Mouse (Mus musculus) left cerebral cortex, postnatal 4 days (tissue): Measurements from ENCODE around the gene Pik3cd. TPM values are rescaled to one million over a fixed set of nuclear protein-coding genes. Genes with fewer than 3 reads are reported as not detected.
"Not testable (repeated sequence)": the region's sequence is repeated elsewhere in the genome, so short reads cannot be mapped to it uniquely, and the experiment has no call there.

Experiments
- DNase-seq: peaks from one replicate; pipeline ENCODE4 v3.0.0-alpha.2; 2022
- intact Hi-C: fragments of 180-260 bp; cut with DNase I; formaldehyde crosslinking; loops from one replicate; pipeline ENCODE4 v1.15.1; 2025
- total RNA-seq, 2 experiments: library from RNA; stranded (reverse); gene quantifications; 2 replicates each; pipeline ENCODE4 v1.2.3; 2021

Gene Pik3cd
- total RNA-seq, 2 experiments from 2014 or later, result 46.2 to 53.7 TPM

DNA sequence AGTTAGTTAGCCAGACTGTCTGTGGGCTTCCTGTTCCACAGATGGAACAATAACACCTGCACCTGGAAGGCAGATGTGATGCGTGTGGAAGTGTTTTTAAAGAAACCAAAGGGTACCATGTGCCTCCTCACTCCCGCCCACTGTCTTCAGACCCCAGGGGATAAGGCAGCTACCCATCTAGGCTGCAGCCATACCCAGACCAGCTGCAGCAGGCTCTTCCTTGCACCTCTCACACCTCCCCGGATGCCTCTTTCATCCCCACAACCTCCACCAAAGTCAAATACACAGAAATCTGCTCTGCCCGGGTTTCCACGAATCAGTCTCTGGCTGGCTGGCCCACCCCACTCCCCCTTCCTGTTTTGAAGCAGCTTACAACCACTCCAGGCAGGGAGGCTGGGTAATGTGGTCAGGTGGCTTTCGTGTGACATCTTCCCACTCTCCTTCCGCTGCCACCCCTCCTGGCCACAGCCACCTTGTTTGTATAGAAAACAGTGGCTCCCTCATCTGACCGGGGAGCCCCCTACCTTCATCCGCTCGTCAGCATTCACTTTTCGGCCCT, 44.4 kb downstream of the Pik3cd start:
- no peak for DNase-seq
- intact Hi-C loops, result no loop called here

GRCm38 (mm10) chr4:149654232-149654631, 48.1 kb downstream of the Pik3cd start:
- intact Hi-C loops, result no loop called here

GRCm38 (mm10) chr4:149650493-149651193, 51.7 kb downstream of the Pik3cd start:
- intact Hi-C loops, result no loop called here
- peak; percentile 80 for DNase-seq

More at GRCm38 (mm10) chr4:149654232-149654631, 48.1 kb downstream of the Pik3cd start:
- DNase-seq, result peak; percentile 56

- intact Hi-C loops, result no loop called here
- DNase-seq, result no peak
Observed at GRCm38 (mm10) chr4:149648031-149648805, 54.2 kb downstream of the Pik3cd start.

DNA sequence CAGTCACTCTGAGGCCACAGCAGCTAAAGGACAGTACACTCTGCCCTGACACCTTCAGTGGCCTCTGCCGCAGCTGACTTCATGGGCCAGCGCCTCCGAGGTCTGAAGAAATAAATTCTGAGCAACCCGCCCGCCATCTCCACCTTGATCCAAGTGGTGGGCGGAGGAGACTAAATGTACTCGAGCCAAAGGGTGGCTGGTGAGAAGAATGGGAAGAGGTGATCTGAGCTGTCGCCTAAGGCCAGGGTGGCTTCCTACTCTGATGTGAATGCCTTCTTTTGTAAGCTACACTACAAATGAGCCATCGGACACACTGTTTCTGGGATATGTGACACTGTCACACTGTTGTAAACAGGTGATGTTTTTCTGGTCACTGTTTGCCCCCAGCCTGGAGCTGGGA, 56.6 kb downstream of the Pik3cd start:
- intact Hi-C loops, result no loop called here
- DNase-seq, result no peak

- no peak for DNase-seq
- intact Hi-C loops, result no loop called here
Observed at GRCm38 (mm10) chr4:149641956-149642355, 60.4 kb downstream of the Pik3cd start.

GRCm38 (mm10) chr4:149641400-149641799, 61.0 kb downstream of the Pik3cd start:
- intact Hi-C loops, result no loop called here
- DNase-seq, result no peak

DNA sequence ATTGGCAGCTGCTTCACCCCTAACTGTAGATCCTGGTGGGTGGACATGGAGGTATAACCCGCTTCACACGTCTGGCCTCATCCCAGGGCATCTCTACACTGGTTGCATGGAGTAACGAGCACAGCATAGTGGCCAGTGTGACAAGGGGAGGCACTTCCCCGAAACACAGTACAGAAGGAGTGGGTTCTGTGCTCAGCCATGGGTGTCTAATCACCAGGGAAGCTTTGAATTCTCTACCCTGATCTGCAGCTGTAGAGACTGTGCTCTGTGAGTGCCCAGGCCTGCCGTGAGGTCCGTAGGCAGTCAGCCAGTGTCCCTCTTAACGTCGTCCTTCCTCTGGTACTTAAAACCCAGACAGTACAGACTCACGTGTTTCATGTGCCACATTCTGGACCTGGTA, 61.5 kb downstream of the Pik3cd start:
- no peak for DNase-seq
- intact Hi-C loops, result no loop called here

GRCm38 (mm10) chr4:149637942-149638341, 64.4 kb downstream of the Pik3cd start:
- intact Hi-C loops, result no loop called here
- no peak for DNase-seq

GRCm38 (mm10) chr4:149635915-149636415, 66.4 kb downstream of the Pik3cd start:
- intact Hi-C loops, result no loop called here
- no peak for DNase-seq

DNA sequence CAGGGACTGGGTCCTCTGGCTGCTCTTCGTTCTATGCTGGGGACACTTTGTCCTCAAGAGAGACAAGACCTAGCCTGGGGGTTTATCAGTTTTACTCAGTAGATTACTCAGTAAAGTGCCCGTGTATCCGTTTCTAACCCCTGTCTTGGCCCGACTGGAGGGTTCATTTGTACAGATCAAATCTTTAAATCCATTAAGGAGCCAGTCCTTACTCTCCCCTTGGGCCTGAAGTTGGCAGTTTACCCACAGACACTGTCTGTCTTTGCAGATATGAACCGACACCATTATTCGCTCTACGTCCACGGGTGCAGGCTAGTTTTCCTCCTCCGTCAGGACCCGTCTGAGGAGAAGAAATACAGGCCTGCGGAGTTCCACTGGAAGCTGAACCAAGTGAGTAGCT, 67.4 kb downstream of the Pik3cd start:
- intact Hi-C loops, result no loop called here
- no peak for DNase-seq

- DNase-seq, result no peak
- intact Hi-C loops, result no loop called here
Observed at GRCm38 (mm10) chr4:149634157-149634556, 68.2 kb downstream of the Pik3cd start.

DNA sequence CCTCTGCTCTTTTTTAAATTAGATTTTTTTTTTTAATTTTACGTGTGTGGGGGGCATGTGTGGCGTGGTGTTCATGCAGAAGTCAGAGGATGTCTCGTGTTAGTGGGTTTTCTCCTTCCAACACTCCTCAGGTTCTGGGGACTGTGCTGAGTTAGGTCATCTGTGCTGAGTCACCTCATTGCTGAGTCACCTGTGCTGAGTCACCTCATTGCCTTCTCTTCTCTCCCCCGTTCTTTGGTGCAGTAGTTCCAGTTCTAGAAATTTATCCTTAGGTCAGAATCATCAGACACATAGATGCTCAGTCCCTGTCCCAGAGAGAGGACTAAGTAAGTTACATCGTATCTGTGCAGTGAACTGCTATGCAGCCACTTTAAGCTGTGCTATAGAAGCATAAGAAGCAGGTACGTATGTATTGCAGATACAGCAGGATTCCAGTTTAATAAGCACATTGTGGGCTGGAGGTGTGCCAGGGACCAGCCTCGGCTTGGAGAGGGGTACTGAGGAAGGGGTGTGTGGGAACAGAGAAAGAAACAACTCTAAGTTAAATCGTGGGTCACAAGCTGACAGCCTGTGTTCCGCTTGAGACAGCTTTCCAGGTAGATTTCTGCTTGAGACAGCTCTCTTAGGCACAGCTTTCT, 69.6 kb downstream of the Pik3cd start:
- DNase-seq, result no peak
- intact Hi-C loops, result no loop called here

- no peak for DNase-seq
- intact Hi-C loops, result no loop called here
Observed at GRCm38 (mm10) chr4:149628810-149629209, 73.6 kb downstream of the Pik3cd start.

DNA sequence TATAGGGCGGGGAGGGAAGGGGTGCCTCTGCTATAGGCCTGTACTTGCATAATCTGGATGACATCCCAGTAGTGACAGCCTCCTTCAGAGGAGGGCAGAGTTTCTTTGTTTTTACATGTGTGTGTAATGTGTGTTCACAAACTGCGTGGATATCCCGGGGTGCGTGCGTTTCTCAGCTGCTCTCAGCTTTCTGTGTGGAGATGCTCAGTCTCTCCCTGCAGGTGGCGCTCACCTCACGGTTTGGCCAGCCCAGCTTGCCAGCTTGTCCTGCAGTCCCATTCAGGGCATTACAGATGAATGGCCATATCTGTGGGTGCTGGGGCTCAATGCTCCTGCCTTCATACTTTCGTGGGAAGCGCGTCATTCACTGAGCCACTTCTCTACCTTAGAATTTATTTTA, 74.0 kb downstream of the Pik3cd start:
- intact Hi-C loops, result no loop called here
- peak; percentile 71 for DNase-seq

GRCm38 (mm10) chr4:149626809-149627208, 75.6 kb downstream of the Pik3cd start:
- intact Hi-C loops, result no loop called here

DNA sequence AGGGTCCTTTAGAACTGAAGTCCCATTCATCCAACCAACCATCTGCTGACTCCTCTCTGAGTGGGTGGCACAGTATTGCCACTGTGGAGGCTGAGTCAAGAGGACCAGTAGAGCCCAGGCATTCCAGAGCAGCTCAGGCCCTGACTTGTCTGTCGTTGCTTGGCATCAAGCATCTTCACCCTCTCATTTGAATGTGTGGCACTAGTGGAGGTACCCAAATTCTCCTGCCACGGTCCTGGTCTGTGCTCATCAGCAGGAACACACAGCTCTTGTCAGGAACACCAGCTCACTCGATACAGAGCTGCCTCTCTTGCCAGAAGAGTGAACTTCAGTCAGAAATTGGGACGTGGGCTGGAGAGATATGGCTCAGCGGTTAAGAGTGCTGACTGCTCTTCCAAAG, 78.7 kb downstream of the Pik3cd start:
- DNase-seq, result no peak

More at GRCm38 (mm10) chr4:149626809-149627208, 75.6 kb downstream of the Pik3cd start:
- DNase-seq, result no peak

DNA sequence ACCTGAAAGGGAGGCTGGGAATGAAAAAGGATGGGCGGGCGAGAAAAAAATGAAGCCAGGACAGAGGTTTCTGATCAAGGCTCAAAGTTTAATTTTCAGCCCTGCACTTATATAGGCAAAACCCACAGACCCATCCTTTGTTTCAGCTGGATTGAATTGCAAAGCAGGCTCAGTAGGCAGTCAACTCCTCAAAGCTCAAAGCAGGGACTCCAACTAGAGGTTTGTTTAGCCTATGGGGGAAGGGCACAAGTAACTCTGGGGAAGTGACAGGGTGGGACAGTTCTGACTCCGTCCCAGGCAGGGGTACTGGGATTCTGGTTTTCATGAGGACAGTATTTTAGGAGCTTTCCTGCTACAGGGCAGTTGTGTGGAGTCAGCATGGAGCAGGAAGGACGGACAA, 81.1 kb downstream of the Pik3cd start:
- intact Hi-C loops, result no loop called here

More for the DNA sequence above, 78.7 kb downstream of the Pik3cd start:
- intact Hi-C loops, result no loop called here

GRCm38 (mm10) chr4:149619988-149620387, 82.4 kb downstream of the Pik3cd start:
- intact Hi-C loops, result no loop called here
- no peak for DNase-seq

More for the DNA sequence above, 81.1 kb downstream of the Pik3cd start:
- DNase-seq, result no peak

GRCm38 (mm10) chr4:149616999-149617398, 85.4 kb downstream of the Pik3cd start:
- intact Hi-C loops, DNase-seq: not testable (repeated sequence)

DNA sequence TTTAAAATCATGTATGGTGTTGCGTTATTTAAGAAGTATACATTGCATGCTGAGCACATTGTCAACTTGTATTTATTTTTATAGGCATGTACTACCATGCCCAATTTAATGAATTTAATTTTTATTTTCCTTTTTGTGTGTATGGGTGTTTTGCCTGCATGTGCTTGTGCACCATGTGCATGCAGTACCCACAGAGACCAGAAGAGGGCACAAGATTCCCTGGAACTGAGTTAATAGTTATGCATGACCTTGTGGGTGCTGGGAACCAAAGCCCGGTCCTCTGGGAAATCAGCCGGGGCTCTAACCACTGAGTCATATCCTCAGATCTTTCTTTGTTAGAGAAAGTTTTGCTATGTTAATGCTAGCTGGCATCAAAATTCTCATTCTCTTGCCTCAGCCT, 87.5 kb downstream of the Pik3cd start:
- no peak for DNase-seq
- intact Hi-C loops, result no loop called here
